Mouse (Mus musculus) cerebellum, adult 11-12 months (tissue): ENCODE data around the gene Rad9b.

Experiments
- DNase-seq: peaks from one replicate; pipeline ENCODE4 v3.0.0; 2022

Gene Rad9b

DNA sequence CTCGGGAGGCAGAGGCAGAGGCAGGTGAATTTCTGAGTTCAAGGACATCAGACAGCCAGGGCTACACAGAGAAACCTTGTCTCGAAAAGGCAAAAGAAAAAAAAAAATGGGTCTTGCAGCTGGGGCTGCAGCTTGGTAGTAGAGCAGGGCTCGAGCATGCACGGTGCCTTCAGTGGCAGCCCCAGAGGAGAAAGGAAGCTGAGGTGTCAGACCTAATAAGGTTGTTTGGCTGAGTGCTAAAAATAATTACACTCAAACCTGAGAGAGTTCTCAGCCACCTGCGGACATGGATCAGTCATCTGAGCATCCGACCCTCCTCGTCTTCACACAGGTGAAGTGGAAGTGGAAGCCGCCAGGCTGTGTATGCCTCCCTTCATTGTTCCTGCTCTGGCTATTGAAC, 43.3 kb downstream of the Rad9b start:
- DNase-seq, result no peak

DNA sequence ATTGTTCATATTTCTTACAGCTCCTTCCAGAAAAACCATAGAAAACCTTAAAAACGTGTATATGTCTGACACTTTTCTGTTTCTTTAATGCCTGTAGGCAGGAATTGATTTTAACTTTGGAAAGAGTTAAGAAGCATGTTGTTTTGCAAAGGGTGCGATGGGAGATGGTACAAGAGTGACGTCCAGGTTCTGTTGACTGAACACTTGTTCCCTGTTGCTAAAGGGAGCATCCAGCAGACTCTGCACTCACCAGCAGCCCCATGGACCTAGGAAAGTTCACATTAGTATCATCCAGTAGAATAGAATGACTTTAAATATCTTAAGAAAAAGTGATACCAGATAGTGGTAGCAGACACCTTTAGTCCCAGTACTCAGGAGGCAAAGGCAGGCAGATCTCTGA, 47.5 kb downstream of the Rad9b start:
- no peak for DNase-seq

DNA sequence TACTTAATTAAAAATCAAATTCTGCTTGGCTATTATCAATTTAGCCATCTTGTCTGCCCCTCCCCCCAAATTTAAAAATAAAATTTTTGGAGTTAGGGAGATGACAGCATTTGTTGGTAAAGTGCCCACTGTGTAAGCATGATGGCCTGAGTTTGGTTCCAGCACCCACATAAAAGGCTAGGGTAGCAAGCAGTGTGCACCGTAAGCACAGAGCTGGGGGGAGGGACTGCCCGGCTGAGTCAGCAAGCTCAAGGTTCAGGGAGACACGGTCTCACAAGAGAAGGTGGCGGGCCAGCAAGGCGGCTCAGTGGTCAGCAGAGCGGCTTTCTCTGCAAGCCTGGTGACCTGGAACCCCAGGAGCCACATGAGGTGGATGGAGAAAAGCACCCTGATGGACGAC, 48.6 kb downstream of the Rad9b start:
- no peak for DNase-seq

DNA sequence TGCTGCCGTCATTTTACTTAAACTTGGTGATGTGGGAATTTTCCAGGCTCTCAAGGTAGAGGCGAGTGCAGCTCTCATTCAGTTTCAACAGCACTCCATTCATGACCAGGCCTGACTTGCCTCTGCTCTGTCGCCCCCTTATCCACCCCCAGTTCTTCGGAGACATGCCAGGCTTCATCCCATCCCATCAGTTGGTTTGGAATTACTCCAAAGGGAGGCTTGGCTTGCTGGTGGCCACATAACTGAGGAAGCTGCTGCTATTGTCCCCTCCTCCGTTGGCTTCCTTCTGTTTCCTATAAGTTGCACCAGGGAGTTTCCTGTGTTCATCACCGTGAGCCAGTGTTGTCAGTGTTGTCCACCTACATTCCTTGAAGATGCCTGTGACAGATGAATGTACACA, 49.5 kb downstream of the Rad9b start:
- no peak for DNase-seq

DNA sequence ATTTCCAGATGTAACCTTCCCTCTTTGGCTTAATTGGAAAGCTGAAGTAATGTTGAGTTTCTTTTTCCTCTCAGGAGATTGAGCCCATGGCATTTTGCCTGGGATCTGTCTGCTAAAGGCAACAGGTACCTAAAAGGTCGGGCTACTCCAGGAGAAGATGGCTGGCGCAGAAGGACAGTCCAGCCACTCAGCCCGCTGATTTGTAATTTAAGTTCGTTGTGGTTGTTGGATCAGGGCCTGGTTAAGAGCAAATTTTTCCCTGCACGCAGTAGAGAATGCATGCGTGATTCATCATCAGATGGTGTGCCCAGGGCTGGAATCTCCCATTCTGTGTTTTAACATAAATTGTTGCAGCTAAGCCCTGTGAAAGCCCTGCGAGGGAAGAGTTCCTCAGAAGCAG, 50.1 kb downstream of the Rad9b start:
- DNase-seq, result no peak

DNA sequence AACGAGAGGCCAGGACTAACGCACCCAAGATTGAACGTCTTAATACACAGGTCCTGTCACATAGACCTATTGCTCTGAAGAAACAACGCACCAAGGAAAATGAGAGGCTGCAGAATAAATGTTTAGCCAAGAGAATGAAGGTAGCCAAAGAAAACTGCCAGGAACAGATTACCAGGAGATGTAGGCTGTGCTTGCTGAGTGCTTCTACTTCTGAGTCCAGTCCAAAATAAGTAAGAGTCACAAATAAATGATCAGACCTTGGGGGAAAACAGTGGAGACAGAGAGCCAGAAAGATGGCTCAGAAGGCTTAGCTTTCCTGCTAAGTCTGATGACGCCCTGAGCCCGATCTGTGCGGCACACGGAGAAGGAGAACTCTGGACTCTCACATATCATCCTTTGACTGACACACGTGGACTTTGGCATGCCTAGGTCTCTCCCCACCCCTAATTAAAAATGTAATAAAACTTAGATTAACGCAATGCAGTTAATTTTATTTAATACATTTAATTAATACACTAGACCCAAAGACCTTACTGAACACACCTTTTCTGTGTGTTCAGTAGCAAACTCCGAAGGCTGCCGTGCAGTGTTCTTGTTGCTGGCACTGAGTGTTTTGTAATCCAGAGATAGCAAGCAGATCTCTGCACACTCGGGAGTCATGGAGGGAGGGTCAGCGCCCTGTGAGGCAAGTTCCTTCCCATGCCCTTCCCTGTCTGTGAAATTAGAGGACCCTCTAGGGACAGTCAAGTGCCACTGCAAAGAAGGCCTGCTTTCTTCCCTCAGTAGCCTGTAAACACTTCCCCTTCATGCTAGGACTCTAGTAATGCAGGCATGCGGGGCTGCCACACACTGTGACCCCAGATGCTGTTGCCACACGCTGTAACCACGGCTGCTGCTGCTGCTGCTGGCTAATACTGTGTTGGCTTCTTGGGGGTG, 51.0 kb downstream of the Rad9b start:
- no peak for DNase-seq

DNA sequence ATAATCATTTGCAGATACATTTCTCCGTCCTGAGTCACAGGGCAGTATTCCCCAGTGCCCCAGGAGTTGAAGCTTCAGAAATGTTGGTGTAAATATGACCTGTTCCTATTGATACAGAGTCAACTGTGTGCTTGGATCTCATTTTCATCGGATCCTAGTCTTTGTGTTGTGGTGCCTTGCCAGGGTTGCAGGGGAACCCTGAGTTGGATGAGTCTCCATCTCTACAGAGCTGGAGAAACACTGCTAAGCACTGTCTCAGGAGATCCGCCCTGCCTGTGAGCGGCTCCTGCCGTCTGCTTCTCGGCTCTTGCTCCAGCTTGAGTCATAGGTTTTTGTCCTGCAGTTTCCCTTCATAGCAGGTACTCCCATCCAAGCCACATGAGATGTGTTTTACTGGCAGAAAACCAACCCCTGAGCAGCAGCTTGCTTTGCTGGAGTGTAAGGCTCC, 53.9 kb downstream of the Rad9b start:
- peak; percentile 66 for DNase-seq

DNA sequence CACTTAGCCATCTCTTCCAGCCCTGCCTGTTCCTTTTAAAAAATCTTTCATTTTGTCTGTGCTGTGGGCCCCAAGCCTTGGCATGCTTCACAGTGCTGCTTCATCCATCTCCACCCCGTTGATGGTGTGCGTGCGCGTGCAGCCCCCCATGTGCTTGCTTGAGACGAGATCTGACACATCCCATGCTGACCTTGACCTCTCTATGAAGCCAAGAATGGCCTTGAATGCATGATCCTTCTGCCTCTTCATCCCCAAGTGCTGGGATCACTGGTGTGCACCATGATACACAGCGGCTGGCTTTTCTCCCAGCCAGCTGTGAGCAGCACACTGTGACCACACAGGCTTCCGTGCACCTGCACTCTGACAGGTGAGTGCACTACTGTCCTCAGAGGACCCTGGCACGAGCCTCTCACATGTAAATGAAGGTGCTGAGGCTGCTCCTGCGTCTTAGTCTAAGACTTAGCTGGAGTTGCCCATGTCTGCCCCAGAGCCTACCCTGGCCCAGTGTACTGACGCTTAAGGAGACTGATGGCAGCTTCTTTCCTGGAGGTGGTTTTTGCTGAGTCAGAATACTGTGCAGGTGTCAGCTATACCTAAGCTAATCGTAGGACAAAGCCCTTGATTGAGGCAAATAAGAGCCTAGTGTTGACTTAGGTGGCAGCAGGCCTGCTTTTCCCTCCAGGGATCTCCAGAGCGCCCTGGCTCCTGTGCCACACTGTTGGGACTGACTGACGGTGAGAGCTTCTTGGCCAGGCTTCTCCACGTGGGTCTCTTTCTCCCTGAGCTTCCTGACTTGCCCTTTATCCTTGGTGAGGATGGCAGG, 58.7 kb downstream of the Rad9b start:
- DNase-seq, result no peak

DNA sequence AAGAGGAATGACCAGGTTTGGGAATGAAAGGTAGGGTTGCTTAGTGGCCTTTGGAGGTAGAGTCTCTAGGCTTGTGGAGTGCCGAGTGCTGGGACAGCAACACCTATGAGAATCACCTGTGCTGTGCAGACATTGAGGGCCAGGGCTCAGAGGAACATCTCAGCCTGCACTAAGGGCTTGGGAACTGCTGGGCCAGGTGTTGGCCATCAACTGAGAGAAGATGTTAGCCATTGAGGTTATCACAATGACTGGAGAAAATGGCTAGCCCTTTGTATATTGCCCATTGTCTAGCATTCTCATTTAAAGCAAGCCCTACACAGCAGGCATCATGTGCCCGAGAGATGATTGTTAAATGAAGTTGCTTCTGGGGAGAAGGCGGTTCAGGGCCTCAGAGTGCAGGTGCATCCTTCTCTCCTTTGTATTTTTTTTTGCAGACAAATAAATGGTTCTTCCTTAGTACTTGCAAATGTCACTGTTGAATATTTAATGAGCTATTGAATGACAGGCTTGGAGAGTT, 59.8 kb downstream of the Rad9b start:
- DNase-seq, result no peak

DNA sequence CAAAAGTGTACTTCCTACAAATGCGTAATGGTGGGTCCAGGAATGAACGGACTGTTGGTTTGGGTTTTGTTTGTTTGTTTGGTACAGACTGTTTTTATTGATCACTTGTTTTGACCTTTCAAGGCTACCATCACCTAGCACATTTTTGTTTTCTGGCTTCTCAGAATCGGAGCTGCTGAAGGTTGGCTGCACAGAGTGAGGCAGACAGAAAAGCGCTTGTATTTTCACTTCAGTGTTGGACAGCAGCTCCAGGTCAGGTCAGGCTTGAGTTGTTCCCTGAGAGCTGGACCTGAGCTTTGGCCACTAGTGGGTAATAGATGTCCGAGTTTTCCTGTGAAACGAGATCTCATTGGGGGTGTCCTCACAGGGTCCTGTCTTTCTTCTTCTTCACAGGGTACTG, 60.9 kb downstream of the Rad9b start:
- no peak for DNase-seq

DNA sequence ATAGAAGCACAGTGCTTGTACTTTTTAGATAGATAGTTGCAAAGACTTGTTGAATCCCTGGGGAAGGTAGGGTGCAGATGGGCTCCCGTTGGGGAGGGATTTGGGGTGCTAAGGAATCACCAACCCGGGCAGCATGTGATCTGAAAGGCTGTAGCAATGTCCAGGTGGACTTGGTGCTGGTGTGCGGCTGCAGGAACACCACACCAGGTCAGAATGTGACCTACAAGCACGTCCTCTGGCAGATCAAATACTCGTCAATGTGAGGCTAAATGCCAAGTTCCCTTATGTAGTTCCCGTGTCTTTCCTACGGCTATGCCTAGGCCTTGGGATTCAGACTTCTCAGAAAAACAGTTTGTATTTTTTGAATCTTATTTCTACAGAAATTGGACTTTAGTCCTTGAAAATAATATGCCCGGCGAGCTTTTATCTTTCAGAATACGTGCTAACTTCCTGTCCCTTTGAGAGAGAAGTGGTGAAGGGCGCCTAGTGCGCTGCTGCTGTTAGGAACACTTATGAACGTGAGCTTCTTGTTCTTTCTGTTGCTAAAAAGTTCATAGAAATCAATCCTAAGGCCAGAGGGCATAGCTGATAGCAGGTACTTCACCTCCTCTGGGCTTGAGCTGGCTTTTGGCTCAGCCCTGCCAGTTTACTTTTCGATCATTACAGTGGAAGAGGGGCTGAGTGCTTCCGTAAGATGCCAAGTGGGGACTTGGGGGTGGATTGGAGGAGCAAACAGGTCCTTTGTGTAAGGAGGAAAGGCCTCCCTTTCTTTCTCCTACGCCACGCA, 62.3 kb downstream of the Rad9b start:
- DNase-seq, result no peak

DNA sequence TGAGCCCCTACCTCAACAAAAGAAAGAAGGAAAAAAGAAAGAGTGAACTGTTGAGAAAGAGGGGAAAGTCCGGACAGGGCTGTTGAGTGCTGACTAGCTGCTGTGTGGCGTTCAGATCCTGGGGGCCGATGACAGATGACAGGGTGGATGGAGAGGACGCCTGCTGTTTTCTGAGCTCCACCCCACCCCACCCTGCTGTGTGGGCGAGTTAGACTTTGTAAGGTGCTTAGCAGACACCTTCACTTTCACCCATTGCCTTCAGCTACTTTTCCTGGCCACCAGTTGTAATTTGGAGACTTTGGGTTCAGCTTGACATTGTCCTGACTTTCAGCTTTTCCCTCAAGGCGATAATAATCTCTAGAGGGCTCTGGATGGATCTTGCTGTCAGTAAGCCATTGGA, 62.9 kb downstream of the Rad9b start:
- DNase-seq, result no peak

DNA sequence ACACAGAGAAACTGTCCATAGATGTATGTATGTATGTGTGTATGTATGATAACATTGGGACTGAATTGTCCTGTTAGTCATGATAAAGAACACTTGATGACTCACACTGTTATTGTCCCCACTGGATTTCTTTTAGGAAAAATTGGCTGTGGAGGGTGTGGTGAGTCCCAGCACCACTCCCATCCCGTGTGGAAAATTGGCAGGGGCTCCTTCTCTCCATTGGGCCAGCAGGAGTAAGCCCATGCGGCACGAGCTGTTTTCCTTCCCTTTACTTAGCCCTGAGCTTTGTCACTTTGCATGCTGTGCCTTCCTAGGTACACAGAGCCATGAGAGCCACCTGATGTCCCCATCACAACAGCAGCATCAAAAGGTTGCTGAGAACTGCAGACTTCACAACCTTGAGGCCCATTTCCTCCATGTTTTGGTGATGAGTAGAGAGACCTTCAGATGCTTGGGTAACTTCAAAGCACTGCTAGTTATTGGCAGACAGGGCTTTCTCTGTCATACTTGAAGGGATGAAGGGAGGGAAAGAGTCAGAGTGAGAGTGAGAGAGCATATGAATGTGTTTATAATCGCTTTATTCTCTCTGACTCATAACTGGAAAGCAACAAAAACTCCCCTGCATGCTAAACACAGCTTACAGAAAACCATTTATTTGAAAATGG, 65.8 kb downstream of the Rad9b start:
- no peak for DNase-seq

DNA sequence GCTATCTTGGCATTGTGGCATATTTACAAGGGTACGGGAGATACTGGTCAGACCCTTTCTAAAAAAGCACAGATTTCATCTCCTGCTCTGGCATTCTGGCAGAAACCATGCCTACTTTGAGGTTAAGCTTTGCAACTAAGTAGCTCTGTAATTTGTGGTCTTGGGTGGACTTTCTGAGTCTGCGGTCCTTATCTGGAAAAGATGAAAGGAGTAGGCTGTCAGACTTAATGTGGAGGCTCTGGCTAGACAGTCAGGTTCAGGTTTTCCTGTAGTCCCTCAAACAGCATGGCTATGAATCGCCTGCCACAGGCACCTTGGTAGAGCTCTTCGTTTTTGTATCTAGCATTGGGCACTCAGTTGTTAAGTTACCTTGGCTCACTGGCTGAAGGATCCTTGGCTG, 67.0 kb downstream of the Rad9b start:
- DNase-seq, result no peak

DNA sequence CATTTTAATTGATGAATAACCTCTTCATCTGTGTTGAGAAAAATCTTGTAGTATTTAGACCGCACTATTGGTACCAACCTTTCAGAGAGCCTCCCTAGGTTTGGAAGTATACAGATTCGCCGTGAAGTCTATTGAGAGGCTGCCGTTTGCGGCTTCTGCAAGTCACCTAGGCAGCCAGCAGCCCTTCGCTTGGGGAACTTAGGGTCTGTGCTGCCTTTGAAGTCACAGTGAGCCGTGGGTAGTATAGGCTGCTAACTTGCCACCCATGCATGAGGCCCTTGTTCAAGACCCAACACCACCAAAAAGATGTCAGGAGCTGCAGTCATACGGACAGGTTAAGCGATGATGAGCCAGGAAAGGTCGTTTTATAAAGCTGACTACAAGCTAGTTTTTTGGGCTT, 67.8 kb downstream of the Rad9b start:
- no peak for DNase-seq

DNA sequence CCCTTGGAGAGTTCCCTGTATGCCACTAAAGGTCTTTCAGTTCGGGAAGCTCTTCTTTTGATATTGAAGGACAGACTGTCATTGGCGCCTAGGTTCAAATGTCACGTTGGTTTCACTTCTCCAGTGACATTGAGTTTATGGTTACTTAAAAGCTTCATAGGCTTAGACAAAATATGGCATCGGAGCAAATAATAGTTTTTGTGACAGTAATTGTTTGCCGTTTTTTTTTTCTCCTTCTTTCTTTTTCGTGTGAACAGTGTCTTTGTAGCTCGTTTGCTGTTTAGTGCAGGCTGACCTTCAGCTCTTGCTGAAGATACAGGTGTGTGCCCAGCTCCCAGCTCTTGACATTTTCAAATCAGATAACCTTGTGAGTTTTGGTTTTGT, 68.3 kb downstream of the Rad9b start:
- no peak for DNase-seq

DNA sequence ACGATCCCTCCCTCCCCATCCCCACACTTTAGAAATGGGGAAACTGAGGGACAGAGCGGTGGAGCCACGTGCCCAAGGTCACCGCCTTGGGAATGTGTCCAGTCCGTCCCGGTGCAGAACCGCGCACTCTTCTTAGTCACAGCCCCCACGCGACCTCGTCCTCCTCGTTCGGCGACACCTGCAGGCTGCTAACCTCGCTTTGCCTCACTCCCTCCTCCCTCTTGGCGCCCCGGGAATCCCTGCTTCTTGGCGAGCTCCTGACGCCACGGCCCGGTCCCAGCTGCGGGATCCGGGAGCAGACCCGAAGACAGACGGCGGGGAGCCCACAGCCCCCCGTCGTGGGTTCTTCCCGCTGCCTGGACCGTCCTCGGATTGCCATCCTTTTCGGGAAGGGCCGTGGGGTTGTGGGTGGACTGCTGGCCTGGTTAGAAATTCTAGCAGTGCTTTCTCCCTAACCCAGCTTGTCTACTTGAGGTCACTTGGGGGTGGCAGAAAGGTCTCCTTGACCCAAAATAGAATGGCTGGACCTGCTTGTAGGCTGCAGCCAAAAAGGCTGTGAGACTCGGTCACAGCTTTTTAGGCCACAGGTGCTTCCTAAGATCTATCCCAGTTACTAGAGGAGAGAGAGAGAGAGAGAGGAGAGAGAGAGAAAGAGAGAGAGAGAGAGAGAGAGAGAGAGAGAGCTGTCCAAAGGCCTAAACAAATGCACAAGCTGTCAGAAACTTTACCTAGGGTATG, 68.8 kb downstream of the Rad9b start:
- DNase-seq, result peak; percentile 79

DNA sequence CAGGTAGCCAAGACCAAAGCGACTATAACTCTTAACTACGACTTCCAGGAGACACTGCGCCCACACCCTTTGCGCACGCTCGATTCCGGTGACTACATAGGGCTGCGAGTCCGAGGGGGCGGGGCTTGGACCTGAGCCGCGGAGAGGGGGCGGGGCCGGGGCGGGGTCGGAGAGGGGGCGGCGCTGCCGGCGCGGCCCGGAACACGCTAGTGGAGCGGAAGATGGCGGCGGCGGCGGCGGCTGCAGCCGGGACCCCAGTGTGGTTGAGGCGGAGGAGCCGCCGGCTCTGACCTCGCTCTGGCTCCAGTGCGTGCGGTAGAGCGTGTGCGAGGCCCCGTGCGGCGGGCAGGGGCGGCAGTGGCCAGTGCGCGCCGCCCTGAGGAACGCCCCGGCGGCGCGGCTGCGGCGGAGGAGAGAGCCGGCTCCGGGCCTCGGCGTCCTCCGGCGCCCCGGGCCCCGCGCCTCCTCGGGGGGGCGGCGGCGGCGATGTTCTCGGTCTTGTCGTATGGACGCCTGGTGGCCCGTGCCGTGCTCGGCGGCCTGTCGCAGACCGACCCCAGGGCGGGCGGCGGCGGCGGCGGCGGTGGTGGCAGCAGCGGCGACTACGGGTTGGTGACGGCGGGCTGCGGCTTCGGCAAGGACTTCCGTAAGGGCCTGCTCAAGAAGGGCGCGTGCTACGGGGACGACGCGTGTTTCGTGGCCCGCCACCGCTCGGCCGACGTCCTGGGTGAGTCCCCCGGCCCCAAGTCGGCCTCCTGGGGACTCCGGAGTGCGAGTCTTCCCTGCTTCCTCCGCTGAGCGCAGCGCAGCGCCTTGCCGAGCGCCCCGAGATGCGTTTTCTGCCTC, 69.6 kb downstream of the Rad9b start, which contains the start of gene Pptc7:
Gene Pptc7, plus strand, starts transcription at position 183 of the 846 bp plus-strand sequence.
- peak; percentile 87 for DNase-seq

DNA sequence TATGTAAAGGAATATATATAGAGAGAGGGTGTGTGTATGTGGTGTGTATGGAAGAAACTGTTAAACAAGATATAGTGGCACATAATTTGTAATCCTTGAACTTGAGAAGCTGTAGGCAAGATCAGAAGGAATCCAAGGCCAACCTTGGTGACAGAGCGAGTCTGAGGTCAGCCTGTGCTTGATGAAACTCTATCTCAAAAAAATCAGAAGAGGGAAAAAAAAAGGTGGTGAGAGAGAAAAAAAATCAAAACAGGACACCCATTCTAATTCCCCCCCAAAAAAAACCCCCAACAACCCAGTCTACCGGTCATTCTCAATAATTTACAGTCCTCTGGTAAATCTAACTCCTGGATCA, 70.2 kb downstream of the Rad9b start:
- DNase-seq, result no peak

DNA sequence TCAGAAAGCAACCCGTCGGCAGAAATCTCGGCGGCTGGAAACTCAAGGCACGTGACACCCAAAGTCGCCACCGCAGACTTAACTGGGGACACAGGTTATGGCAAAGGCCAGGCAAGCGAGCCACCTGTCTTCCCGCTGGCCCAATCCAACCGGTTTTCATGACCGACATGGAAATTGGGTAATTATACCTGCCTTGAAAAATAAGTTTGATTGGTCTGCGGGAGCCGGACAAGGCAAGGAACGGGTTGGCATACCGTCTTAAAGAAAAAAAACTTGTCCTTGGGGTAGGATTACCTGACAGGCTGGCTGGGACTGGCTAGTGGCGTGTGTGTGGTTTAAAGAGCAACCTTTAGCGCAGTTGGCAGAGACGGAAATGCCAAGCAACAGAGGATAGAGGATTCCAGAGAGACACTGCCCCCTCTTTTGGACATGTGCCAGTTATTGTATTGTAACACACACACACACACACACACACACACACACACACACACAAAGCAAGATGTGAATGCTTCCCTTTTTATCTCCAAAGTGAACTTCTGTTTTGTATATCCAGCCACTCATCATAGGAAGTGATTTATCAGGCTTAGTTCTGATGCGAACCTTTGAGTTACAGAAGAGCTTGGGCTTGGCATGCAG, 73.1 kb downstream of the Rad9b start:
- DNase-seq, result no peak
